Mouse (Mus musculus) bone marrow macrophage, adult 2 months (primary cell): Measurements from ENCODE around the gene Lrrc8c. TPM values are rescaled to one million over a fixed set of nuclear protein-coding genes. Genes with fewer than 3 reads are reported as not detected.

Experiments used
- H3K27ac ChIP-seq: 2 replicates; pipeline ENCODE4 v1.5.1; 2012; ENCODE audit warnings: low read depth, low read length; ENCODE audit not compliant: insufficient read depth
- H3K4me1 ChIP-seq: 2 replicates; pipeline ENCODE4 v1.6.1; 2012; ENCODE audit warnings: low read length; ENCODE audit not compliant: control insufficient read depth, insufficient read depth
- H3K4me3 ChIP-seq: 2 replicates; pipeline ENCODE4 v1.5.1; 2012; ENCODE audit warnings: mild to moderate bottlenecking, low read length, moderate library complexity; ENCODE audit not compliant: insufficient read depth
- CTCF ChIP-seq: IDR thresholded peaks from 2 replicates; pipeline ENCODE4 v1.5.1; 2012; ENCODE audit warnings: low read depth, mild to moderate bottlenecking, low read length, moderate library complexity
- POLR2A ChIP-seq: IDR thresholded peaks from 2 replicates; pipeline ENCODE4 v1.6.1; 2012; ENCODE audit warnings: mild to moderate bottlenecking, low read depth, low read length, borderline replicate concordance
- polyA plus RNA-seq: library from polyadenylated mRNA; stranded (reverse); fragments of >200 nt; gene quantifications from 2 replicates; pipeline ENCODE4 v1.2.4, GENCODE M21; 2012; ENCODE audit not compliant: missing spikeins, insufficient read depth, insufficient read length

The Lrrc8c gene
- polyA plus RNA-seq, 1 experiment, result 12.1 TPM

DNA sequence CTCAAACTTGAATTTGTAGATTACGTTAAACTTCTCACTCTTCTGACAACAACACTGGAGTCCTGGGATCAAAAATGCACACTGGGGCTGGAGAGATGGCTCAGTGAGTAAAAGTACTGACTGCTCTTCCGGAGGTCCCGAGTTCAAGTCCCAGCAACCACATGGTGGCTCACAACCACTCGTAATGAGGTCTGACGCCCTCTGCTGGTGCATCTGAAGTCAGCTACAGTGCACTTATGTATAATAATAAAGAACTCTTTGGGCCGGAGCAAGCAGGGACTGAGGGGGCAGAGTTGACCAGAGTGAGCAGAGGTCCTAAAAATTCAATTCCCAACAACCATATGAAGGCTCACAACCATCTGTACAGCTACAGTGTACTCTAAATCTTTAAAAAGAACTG is 125.0 kb downstream of the Lrrc8c start:
- Histone ChIP-seq H3K27ac (no peak overlapping the region), H3K4me1 (peaks cover 19% of the 10 kb centered on the region), H3K4me3 (no peak overlapping the region)
- TF ChIP-seq POLR2A, result no peak
- 0 out of 2 replicates have a peak, but pooled peaks have one; percentile 12 for TF ChIP-seq CTCF

GRCm38 (mm10) chr5:105647094-105647493 is 127.9 kb downstream of the Lrrc8c start:
- TF ChIP-seq CTCF (no peak), POLR2A (no peak)
- Histone ChIP-seq H3K4me1 (peaks cover 34% of the 10 kb centered on the region), H3K4me3 (no peak overlapping the region), H3K27ac (no peak overlapping the region)

DNA sequence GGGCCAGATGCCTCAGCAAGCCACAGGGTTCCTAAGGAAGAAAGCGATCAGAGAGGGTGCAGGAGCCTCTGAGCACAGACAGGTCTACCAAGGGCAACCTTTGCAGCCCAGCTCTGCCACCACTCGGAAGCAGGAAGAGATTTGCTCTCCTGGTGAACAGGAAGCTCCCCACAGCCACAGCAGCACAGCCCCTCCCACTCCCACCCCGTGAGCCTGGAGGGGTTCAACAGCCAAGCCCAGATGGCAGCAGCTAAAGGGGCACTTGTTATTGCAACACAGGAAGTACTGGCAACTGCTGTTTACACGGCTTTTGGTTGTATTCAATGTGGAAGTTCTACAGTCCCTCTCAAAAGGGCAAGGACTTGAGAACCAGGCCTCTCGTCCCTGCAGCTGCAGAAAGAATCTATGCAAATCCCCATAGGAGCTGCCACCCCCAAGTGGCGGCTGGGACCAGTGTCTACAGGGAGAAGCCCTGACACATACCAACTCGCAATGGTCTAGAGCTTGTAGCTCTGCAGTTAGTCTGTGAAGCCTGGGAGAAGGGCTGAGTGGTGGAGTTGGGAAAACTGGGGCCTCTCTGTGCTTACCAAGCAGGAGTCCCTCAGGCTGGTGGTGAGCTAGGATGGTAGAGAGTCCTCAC is 129.6 kb downstream of the Lrrc8c start:
- no peak for TF ChIP-seq POLR2A
- no peak for TF ChIP-seq CTCF
- peak overlapping the region; percentile 96 for H3K27ac ChIP-seq
- peak overlapping the region; percentile 21 for H3K4me3 ChIP-seq
- peaks cover 30% of the 10 kb centered on the region for H3K4me1 ChIP-seq

DNA sequence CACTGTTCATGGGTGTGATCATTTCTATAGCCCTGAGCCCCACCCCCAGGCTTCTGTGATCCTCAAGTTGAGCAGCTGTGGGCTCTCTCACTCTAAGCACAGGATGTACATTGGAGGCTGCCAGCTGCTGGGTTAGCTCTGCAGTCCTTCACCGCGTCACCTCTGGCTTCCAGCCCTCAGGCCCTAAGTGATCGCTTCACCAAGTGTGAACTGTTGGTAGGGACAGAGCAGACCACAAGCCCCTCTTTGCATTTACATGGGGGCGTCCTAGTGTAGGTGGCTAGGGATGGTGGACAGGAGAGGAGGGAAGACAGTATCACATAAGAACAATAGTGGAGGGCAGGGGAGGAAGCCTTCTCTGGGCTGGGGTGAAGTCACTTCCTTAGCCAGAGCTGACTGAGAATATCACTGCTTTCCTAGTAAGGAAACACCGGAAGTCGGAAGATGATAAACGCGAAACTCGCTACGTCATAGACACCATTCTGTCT is 130.4 kb downstream of the Lrrc8c start:
- H3K4me1 ChIP-seq, result peaks cover 35% of the 10 kb centered on the region

GRCm38 (mm10) chr5:105650728-105651479 is 131.7 kb downstream of the Lrrc8c start:
- Histone ChIP-seq H3K27ac (peak overlapping the region; percentile 89), H3K4me1 (peaks cover 35% of the 10 kb centered on the region), H3K4me3 (peak overlapping the region; percentile 89)
- no peak for TF ChIP-seq POLR2A
- no peak for TF ChIP-seq CTCF

More for the DNA sequence above, 130.4 kb downstream of the Lrrc8c start:
- Histone ChIP-seq H3K4me3 (no peak overlapping the region), H3K27ac (peak overlapping the region; percentile 96)
- no peak for TF ChIP-seq CTCF
- TF ChIP-seq POLR2A, result no peak

DNA sequence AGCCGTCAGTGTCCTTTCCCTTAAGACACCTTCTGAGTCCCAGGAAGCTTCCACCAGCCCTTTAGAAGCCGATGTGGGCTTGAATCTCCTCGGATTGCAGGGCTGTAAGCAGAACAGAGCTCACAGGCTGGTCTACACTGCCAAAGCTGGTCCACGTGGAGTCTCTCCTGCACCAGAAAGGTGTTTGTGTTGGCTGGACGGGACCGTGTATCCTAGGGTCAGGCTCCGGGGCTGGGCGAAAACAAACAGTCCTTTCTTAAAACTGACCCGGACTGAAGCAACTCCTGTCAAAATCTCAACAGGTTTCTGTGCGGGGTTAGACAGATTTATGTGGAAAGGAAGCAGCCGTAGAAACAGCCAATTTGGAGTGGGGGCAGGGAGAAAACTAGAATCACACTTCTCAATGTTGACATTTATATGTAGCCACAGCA is 132.4 kb downstream of the Lrrc8c start:
- no peak for TF ChIP-seq POLR2A
- TF ChIP-seq CTCF, result peak; percentile 24; the same call in 1 of the 2 replicates
- Histone ChIP-seq H3K4me3 (peak overlapping the region; percentile 89), H3K4me1 (peaks cover 35% of the 10 kb centered on the region), H3K27ac (peak overlapping the region; percentile 89)

- Histone ChIP-seq H3K4me3 (no peak overlapping the region), H3K27ac (no peak overlapping the region), H3K4me1 (peaks cover 25% of the 10 kb centered on the region)
- TF ChIP-seq CTCF (peak; percentile 83), POLR2A (no peak)
These were observed 135.3 kb downstream of the Lrrc8c start for GRCm38 (mm10) chr5:105654237-105655063.

DNA sequence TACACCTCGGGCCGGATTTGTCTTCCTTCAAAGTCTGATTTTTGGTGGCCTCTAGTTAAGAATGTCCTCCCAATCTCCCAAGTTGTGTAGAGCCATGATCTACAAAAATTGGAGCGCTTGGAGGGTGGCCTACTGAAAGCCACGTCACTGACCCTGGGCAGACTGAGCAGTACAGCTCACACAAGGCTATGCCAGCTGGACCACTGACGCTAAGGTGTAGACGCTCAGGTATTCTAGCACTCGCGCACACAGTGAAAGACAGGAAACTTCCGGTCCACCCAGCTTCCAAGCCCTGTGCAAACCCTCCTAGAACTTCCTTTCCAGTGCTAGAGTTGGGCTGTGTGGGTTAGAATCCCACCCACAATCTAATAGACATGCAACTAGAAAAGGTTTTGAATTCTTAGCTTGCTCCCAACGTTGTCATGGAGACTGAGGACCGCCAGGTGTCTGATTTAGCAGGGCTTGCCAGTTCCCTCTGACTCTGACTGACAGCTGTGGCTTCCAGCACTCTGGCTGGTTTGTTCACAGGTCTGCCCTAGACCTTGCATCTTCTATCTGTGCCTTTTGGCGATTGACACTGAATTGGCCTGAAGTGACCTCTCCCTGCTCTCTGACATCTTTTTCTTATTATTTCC is 136.0 kb downstream of the Lrrc8c start:
- Histone ChIP-seq H3K4me1 (peaks cover 19% of the 10 kb centered on the region), H3K4me3 (no peak overlapping the region), H3K27ac (no peak overlapping the region)
- TF ChIP-seq POLR2A (no peak), CTCF (no peak)

DNA sequence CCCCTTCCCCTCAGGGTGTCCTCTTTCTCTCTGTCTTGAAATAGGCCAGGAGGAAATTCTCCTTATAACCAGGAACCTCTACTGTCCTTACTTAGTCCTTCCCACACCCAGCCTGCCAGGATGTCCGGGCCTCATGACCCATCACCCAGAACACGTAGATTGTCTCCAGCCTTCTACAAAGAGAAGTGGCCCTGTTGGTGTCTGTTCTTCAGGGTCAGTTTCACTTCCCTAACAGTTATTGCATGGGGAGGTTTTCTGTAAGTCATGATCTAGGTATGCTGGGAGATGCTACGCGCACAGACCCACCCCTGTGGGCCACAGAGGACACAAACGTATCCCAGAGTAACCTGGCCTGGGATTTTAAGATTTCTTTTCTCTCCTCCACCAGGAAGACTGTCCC is 142.7 kb downstream of the Lrrc8c start:
- Histone ChIP-seq H3K4me3 (no peak overlapping the region), H3K27ac (peak overlapping the region; percentile 56), H3K4me1 (peaks cover 16% of the 10 kb centered on the region)
- no peak for TF ChIP-seq POLR2A
- no peak for TF ChIP-seq CTCF

Other genes with a start within 250 kb of the Lrrc8c start
- not detected in 2 replicates for gene Gm43302, start 225.7 kb upstream of the Lrrc8c start, polyA plus RNA-seq
- 3.7 and 5.6 TPM in 2 replicates for gene Gbp6, start 225.7 kb upstream of the Lrrc8c start, polyA plus RNA-seq
- gene Lrrc8b, start 103.6 kb upstream of the Lrrc8c start, polyA plus RNA-seq, result 5.0 and 6.5 TPM in 2 replicates
- 30.8 and 37.1 TPM in 2 replicates for gene Lrrc8d, start 180.6 kb downstream of the Lrrc8c start, polyA plus RNA-seq